Mouse (Mus musculus): ENCODE data around the gene Stard10. TPM values are rescaled to one million over a fixed set of nuclear protein-coding genes. Genes with fewer than 3 reads are reported as not detected.

Gene Stard10
- total RNA-seq, 1 experiment = 15.2 TPM

DNA sequence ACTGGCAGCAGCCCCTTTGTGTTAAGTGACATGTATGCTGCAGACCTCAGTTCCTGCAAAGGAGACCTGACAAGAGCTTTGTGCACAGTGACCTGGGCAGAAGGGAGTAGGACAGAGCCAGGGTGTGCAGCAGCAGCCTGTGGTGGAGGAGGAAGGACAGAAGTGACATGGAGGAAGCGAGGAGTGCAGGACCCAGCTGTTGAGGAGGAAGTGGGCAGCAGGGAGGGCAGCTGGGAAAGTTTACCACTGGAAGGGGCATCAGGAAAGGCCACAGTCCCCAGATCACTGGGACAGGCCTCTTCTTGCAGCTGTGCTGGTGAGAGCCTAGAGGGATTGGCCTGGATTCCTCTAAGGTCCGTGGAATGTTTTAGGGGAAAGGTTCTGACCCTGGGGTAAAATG is 62.8 kb downstream of the Stard10 start:
- in situ Hi-C loops (cut with MboI; ENCODE audit: low sequenced_read_pairs in 2 of 2, unreplicated experiment in 2 of 2) = no loop called here
- H3K4me3 ChIP-seq (ENCODE audit: insufficient read depth in 1 of 2, low read depth in 1 of 2, low read length in 2 of 2, poor library complexity in 1 of 2, severe bottlenecking in 1 of 2) = no peak overlapping the region
- H3K4me1 ChIP-seq (ENCODE audit: control insufficient read depth in 2 of 2, insufficient read depth in 2 of 2, low read length in 2 of 2, poor library complexity in 1 of 2) = peaks cover 2 to 6% of the 10 kb centered on the region in 2 experiments; a peak in 1 of 4 replicates
- no peaks in the 10 kb centered on the region for H3K9me3 ChIP-seq (ENCODE audit: control insufficient read depth, insufficient read depth, low read depth, low read length)
- DNase-seq (ENCODE audit: low read depth, low spot score) = no peak
- no peak overlapping the region for H3K27ac ChIP-seq (ENCODE audit: insufficient read depth, low read depth, low read length, poor library complexity, severe bottlenecking)
- no peaks in the 10 kb centered on the region; the same call in 1 of the 2 replicates for H3K36me3 ChIP-seq (ENCODE audit: control insufficient read depth, insufficient read depth, low read length, poor library complexity, severe bottlenecking)
- TF ChIP-seq ZC3H11A (IDR thresholded peaks at IDR 0.05; ENCODE audit: borderline replicate concordance, low read depth, low read length) = no peak
- TF ChIP-seq HCFC1 (IDR thresholded peaks at IDR 0.05; ENCODE audit: borderline replicate concordance, insufficient read depth, low read length) = no peak
- no peak for TF ChIP-seq ZNF384 (IDR thresholded peaks at IDR 0.05; ENCODE audit: low read depth, low read length)
- TF ChIP-seq MAFK (IDR thresholded peaks at IDR 0.05; ENCODE audit: insufficient read depth, low read depth, low read length) = no peak
- TF ChIP-seq CHD2 (IDR thresholded peaks at IDR 0.05; ENCODE audit: low read depth, low read length) = no peak
- no peak overlapping the region for H3K9ac ChIP-seq (ENCODE audit: insufficient read depth, low read depth, low read length, poor library complexity, severe bottlenecking)

DNA sequence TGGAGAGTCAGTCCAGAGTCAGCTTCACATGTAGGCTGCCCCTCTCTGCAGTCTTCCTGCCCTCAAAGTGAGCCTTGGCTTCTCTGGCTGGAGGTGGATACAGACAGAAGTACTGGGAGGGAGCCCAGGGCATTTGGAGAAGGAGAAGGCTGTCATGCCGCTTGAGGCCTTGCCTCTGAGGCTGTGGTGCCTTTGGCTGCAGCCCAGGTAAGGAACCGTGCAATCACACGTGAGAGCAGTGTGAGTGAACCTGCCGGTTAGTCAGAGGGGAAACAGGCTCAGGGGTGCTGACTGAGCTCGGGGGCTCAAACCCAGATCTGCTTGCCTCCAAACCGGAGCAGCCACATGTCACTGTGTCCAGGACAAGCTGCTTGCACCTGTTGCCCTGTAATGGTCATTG is 64.6 kb downstream of the Stard10 start:
- H3K36me3 ChIP-seq (ENCODE audit: control insufficient read depth, insufficient read depth, low read length, poor library complexity, severe bottlenecking) = no peaks in the 10 kb centered on the region; the same call in 1 of the 2 replicates
- in situ Hi-C loops (cut with MboI; ENCODE audit: low sequenced_read_pairs in 2 of 2, unreplicated experiment in 2 of 2) = no loop called here
- DNase-seq (ENCODE audit: low read depth, low spot score) = no peak
- TF ChIP-seq HCFC1 (IDR thresholded peaks at IDR 0.05; ENCODE audit: borderline replicate concordance, insufficient read depth, low read length) (no peak), ZC3H11A (IDR thresholded peaks at IDR 0.05; ENCODE audit: borderline replicate concordance, low read depth, low read length) (no peak), MAFK (IDR thresholded peaks at IDR 0.05; ENCODE audit: insufficient read depth, low read depth, low read length) (no peak), ZNF384 (IDR thresholded peaks at IDR 0.05; ENCODE audit: low read depth, low read length) (no peak), CHD2 (IDR thresholded peaks at IDR 0.05; ENCODE audit: low read depth, low read length) (no peak)
- peaks cover 2 to 20% of the 10 kb centered on the region in 2 experiments; a peak in 2 of 4 replicates for H3K4me1 ChIP-seq (ENCODE audit: control insufficient read depth in 2 of 2, insufficient read depth in 2 of 2, low read length in 2 of 2, poor library complexity in 1 of 2)
- no peak overlapping the region for H3K27ac ChIP-seq (ENCODE audit: insufficient read depth, low read depth, low read length, poor library complexity, severe bottlenecking)
- no peak overlapping the region for H3K4me3 ChIP-seq (ENCODE audit: insufficient read depth in 1 of 2, low read depth in 1 of 2, low read length in 2 of 2, poor library complexity in 1 of 2, severe bottlenecking in 1 of 2)
- no peaks in the 10 kb centered on the region for H3K9me3 ChIP-seq (ENCODE audit: control insufficient read depth, insufficient read depth, low read depth, low read length)
- no peak overlapping the region for H3K9ac ChIP-seq (ENCODE audit: insufficient read depth, low read depth, low read length, poor library complexity, severe bottlenecking)

DNA sequence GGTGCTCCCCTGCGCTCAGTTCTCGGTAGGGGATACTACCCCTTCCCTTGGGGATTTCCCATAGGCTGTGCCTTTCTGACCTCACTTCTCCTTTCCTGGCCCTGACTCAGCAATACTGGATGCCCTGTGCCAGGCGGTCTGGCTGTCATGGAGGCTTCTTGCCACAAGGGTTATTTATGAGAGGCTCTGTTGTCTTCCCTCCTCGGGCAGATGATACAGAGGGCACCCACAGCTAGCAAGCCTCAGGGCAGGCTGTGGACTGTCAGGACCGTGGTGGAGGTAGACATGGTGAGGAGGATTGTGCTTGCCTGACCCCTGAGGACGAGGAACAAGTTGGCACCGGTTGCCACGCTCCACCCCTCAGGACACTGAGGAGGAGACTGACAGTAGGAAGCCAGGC is 65.5 kb downstream of the Stard10 start:
- in situ Hi-C loops (cut with MboI; ENCODE audit: low sequenced_read_pairs in 2 of 2, unreplicated experiment in 2 of 2) = no loop called here

DNA sequence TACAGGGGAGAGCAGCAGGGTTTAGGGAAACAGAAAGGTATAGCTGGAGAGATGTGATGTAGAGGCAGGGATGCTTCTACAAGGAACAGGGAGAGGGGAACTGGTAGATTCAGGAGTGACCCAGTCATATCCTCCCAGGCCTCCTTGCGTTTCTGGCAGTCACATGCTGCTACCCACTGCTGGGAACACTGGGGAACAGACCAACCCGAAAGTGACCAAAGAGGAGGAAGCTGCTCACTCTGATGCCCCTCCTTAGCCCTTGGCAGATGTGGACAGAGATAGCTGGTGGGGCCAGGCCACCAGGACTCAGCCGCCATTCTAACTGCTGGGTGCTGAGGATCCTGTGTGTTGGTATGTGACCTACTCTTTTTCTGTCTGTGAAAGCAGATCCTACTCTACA is 66.9 kb downstream of the Stard10 start:
- TF ChIP-seq HCFC1 (IDR thresholded peaks at IDR 0.05; ENCODE audit: borderline replicate concordance, insufficient read depth, low read length) (no peak), ZNF384 (IDR thresholded peaks at IDR 0.05; ENCODE audit: low read depth, low read length) (no peak), CHD2 (IDR thresholded peaks at IDR 0.05; ENCODE audit: low read depth, low read length) (no peak), ZC3H11A (IDR thresholded peaks at IDR 0.05; ENCODE audit: borderline replicate concordance, low read depth, low read length) (no peak), MAFK (IDR thresholded peaks at IDR 0.05; ENCODE audit: insufficient read depth, low read depth, low read length) (no peak)
- Histone ChIP-seq H3K4me1 (ENCODE audit: control insufficient read depth in 2 of 2, insufficient read depth in 2 of 2, low read length in 2 of 2, poor library complexity in 1 of 2) (peaks cover 2 to 18% of the 10 kb centered on the region in 2 experiments; a peak in 2 of 4 replicates), H3K36me3 (ENCODE audit: control insufficient read depth, insufficient read depth, low read length, poor library complexity, severe bottlenecking) (peaks cover 4% of the 10 kb centered on the region; the same call in 1 of the 2 replicates), H3K27ac (ENCODE audit: insufficient read depth, low read depth, low read length, poor library complexity, severe bottlenecking) (no peak overlapping the region), H3K9me3 (ENCODE audit: control insufficient read depth, insufficient read depth, low read depth, low read length) (no peaks in the 10 kb centered on the region), H3K9ac (ENCODE audit: insufficient read depth, low read depth, low read length, poor library complexity, severe bottlenecking) (no peak overlapping the region), H3K4me3 (ENCODE audit: insufficient read depth in 1 of 2, low read depth in 1 of 2, low read length in 2 of 2, poor library complexity in 1 of 2, severe bottlenecking in 1 of 2) (no peak overlapping the region)
- DNase-seq (ENCODE audit: low read depth, low spot score) = no peak
- in situ Hi-C loops (cut with MboI; ENCODE audit: low sequenced_read_pairs in 2 of 2, unreplicated experiment in 2 of 2) = no loop called here

More for the DNA sequence above, 65.5 kb downstream of the Stard10 start:
- Histone ChIP-seq H3K9ac (ENCODE audit: insufficient read depth, low read depth, low read length, poor library complexity, severe bottlenecking) (no peak overlapping the region), H3K4me1 (ENCODE audit: control insufficient read depth in 2 of 2, insufficient read depth in 2 of 2, low read length in 2 of 2, poor library complexity in 1 of 2) (peaks cover 2 to 20% of the 10 kb centered on the region in 2 experiments; a peak in 2 of 4 replicates), H3K36me3 (ENCODE audit: control insufficient read depth, insufficient read depth, low read length, poor library complexity, severe bottlenecking) (no peaks in the 10 kb centered on the region; the same call in 1 of the 2 replicates), H3K9me3 (ENCODE audit: control insufficient read depth, insufficient read depth, low read depth, low read length) (no peaks in the 10 kb centered on the region), H3K27ac (ENCODE audit: insufficient read depth, low read depth, low read length, poor library complexity, severe bottlenecking) (no peak overlapping the region), H3K4me3 (ENCODE audit: insufficient read depth in 1 of 2, low read depth in 1 of 2, low read length in 2 of 2, poor library complexity in 1 of 2, severe bottlenecking in 1 of 2) (no peak overlapping the region)
- peak; percentile 87 for TF ChIP-seq MAFK (IDR thresholded peaks at IDR 0.05; ENCODE audit: insufficient read depth, low read depth, low read length)
- TF ChIP-seq ZNF384 (IDR thresholded peaks at IDR 0.05; ENCODE audit: low read depth, low read length) = no peak
- TF ChIP-seq CHD2 (IDR thresholded peaks at IDR 0.05; ENCODE audit: low read depth, low read length) = no peak
- no peak for TF ChIP-seq ZC3H11A (IDR thresholded peaks at IDR 0.05; ENCODE audit: borderline replicate concordance, low read depth, low read length)
- TF ChIP-seq HCFC1 (IDR thresholded peaks at IDR 0.05; ENCODE audit: borderline replicate concordance, insufficient read depth, low read length) = no peak
- DNase-seq (ENCODE audit: low read depth, low spot score) = no peak
